Mouse (Mus musculus): ENCODE measurements around the gene Pard3. TPM values are rescaled to one million over a fixed set of nuclear protein-coding genes. Genes with fewer than 3 reads are reported as not detected.

Pard3 gene
- polyA plus RNA-seq, 1 experiment from 2014 or later: 37.8 TPM

DNA sequence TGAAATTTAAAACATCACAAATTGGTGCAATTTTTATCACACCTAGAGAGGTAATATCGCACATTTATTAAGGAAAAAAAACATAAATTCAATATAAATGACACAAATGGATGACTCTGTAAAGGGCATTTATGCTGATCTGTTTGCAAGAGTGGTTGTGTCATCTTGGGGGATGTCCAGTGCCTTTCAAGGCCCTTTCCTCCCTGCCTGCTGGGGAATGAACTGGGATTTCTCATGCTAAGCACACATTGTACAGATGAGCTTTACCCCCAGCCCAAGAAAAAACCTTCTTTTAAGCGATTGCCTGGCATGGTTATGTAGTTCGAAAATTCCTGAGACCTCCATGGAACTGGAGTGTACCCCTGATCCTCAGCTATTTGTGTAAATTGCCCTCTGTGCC lies 280.7 kb downstream of the Pard3 start:
- Histone ChIP-seq H3K27me3 (no peaks in the 10 kb centered on the region), H3K9me3 (no peaks in the 10 kb centered on the region), H3K27ac (no peak overlapping the region), H3K36me3 (replicated peaks) (no peaks in the 10 kb centered on the region), H3K9ac (no peak overlapping the region), H3K4me2 (no peak overlapping the region), H3K4me3 (replicated peaks) (no peak overlapping the region), H3K4me1 (no peaks in the 10 kb centered on the region)
- no peak for ATAC-seq (ENCODE audit: low FRiP score)
- WGBS: 82% methylated on average over 3 of the region's 3 CpGs

DNA sequence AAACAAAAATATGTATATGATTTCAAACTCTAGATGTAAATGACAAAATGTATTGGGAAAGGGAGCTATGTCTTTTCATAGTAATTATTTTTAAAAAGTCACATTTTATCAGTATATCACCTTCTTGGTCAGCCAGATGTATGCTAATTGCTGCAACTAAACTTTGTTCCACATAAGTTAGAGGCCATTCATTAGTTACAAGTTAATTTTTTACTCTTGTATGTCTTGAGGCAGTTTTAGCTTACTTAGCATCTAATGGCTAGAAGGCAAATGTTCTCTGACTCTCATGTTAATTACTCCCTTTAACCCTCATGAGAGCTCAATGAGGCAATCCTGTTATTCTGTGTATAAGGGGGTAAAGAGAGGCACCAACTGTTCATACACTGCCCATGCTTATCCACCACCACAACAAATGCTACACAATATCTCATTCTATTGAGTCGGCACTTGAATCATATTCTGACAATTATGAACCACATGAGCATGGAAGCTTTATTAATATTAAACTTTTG lies 282.3 kb downstream of the Pard3 start:
- no peak overlapping the region for H3K4me3 ChIP-seq (replicated peaks)
- H3K27me3 ChIP-seq: no peaks in the 10 kb centered on the region
- no peaks in the 10 kb centered on the region for H3K36me3 ChIP-seq (replicated peaks)
- no peaks in the 10 kb centered on the region for H3K9me3 ChIP-seq
- H3K9ac ChIP-seq: no peak overlapping the region
- ATAC-seq (ENCODE audit: low FRiP score): no peak
- H3K4me2 ChIP-seq: no peak overlapping the region
- 88% methylated on average over 1 of the region's 1 CpGs for WGBS
- H3K4me1 ChIP-seq: no peaks in the 10 kb centered on the region
- H3K27ac ChIP-seq: no peak overlapping the region

DNA sequence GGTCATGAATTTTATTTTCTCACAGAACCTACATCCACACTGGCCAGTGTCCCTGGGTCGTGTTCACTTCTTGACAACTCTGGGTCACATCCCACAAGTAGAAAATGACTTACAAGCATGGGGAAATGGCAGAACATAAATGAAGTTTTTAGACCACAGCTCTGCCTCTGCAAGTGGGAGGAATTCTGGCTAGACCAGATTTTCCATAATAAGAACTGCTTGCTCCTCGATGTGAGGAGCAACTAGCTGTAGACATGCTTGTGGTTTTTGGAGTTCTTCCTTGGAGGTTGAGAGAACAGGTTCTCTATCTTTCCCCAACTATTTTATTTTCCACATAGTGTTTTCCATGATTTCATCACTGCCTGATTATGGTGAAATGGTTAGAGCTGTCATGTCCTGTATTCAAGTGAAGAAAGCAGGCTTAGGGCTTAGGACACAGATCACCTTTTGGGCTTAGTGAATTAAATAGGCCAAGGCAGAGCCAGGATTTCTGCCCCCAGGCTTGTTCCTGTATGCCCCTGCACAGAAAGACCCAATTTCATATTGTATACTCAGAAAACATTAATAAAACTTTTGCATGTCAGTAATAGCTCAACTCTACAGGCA lies 284.3 kb downstream of the Pard3 start:
- Histone ChIP-seq H3K4me1 (no peaks in the 10 kb centered on the region), H3K36me3 (replicated peaks) (no peaks in the 10 kb centered on the region), H3K27ac (no peak overlapping the region), H3K9ac (no peak overlapping the region), H3K27me3 (no peaks in the 10 kb centered on the region), H3K9me3 (no peaks in the 10 kb centered on the region), H3K4me3 (replicated peaks) (no peak overlapping the region), H3K4me2 (no peak overlapping the region)
- 92% methylated on average over 2 of the region's 2 CpGs for WGBS
- ATAC-seq (ENCODE audit: low FRiP score): no peak

DNA sequence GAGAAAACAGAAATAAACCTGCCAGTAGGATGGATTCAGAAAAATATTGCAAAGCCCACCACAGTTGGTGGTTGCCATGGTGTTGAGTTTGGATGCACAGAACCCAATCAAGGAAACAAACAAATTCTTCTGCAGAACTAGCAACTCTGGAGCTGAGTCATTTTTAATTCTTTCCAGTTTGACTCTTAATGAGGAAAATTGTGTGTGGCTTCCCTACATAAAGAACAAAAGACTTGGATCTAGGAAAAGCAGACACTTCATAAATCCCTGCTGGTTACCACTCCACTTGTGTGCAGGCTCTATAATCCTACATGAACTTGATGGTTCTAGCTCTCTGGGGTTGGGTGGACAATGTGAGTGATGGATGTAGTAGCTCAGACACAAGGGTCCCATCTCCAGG lies 298.1 kb downstream of the Pard3 start:
- no peak for ATAC-seq (ENCODE audit: low FRiP score)
- H3K4me3 ChIP-seq (replicated peaks): no peak overlapping the region
- H3K4me1 ChIP-seq: no peaks in the 10 kb centered on the region
- H3K4me2 ChIP-seq: no peak overlapping the region
- no peaks in the 10 kb centered on the region for H3K36me3 ChIP-seq (replicated peaks)
- H3K9ac ChIP-seq: no peak overlapping the region
- H3K27me3 ChIP-seq: no peaks in the 10 kb centered on the region
- no peak overlapping the region for H3K27ac ChIP-seq
- H3K9me3 ChIP-seq: no peaks in the 10 kb centered on the region

DNA sequence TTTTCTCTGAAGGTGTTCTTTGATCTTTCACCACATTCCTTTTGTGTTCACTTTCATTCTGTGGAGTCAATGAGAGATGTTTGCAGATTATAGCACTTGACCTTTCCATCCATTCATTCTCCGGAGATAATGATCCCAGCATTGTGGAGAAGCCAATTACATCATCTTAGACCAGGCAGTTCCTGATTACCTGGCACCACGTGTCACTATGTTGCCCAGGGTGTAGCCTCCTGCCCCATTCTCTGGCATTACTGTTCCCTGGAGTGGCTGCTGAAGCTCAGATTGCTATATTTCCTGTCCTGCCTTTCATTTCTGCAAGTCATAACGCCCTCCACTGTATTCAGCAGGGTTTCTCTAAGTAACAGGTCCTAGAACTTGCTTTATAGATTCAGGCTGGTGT lies 304.7 kb downstream of the Pard3 start:
- no peak overlapping the region for H3K4me2 ChIP-seq
- H3K9me3 ChIP-seq: no peaks in the 10 kb centered on the region
- no peak overlapping the region for H3K27ac ChIP-seq
- ATAC-seq (ENCODE audit: low FRiP score): no peak
- H3K4me1 ChIP-seq: no peaks in the 10 kb centered on the region
- no peak overlapping the region for H3K4me3 ChIP-seq (replicated peaks)
- no peak overlapping the region for H3K9ac ChIP-seq
- WGBS: 47% methylated on average over 3 of the region's 3 CpGs
- H3K36me3 ChIP-seq (replicated peaks): peaks cover 8% of the 10 kb centered on the region
- no peaks in the 10 kb centered on the region for H3K27me3 ChIP-seq

DNA sequence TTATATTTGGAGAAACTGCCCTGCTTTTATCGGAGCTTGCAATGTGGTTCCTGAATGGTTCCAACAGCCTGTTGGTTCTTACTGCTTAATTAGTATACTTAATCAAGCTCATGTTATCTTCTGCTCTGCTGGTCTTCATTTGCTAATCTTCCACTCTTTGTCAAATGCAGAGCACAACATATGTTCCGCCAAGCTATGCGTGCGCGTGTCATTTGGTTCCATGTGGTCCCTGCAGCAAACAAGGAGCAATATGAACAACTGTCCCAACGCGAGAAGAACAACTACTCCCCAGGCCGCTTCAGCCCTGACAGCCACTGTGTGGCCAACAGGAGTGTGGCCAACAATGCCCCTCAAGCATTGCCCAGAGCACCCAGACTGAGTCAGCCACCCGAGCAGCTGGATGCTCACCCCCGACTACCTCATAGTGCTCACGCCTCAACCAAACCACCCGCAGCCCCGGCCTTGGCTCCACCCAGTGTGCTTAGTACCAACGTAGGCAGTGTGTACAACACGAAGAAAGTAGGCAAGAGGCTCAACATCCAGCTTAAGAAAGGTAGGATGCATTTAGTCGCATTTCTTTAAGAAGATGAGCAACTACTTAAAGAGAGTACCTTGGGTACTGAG lies 307.7 kb downstream of the Pard3 start:
- WGBS: 92% methylated on average over 16 of the region's 16 CpGs
- ATAC-seq (ENCODE audit: low FRiP score): no peak
- Histone ChIP-seq H3K27ac (no peak overlapping the region), H3K36me3 (replicated peaks) (peaks cover 8% of the 10 kb centered on the region), H3K9me3 (no peaks in the 10 kb centered on the region), H3K4me2 (no peak overlapping the region), H3K27me3 (no peaks in the 10 kb centered on the region), H3K9ac (no peak overlapping the region), H3K4me3 (replicated peaks) (no peak overlapping the region), H3K4me1 (no peaks in the 10 kb centered on the region)

DNA sequence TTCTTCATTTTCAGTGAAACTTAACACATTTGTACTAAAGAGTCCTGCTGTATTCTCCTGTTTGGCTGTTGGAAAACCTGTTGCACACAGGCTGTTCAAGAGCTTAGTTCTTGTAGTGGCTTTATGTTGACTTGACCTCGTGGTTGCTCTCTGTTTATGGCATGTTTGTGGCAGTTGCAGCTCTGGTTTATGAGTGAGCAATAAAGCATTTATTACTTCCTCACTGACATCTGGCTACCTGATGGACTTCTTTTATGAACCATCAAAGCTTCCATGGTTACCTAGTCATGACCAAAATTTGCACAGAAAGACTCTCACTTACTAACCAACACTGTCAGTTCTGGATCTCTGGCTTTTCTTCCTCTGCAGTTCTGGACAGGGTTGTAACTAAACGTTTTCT lies 314.1 kb downstream of the Pard3 start:
- Histone ChIP-seq H3K27ac (no peak overlapping the region), H3K9ac (no peak overlapping the region), H3K9me3 (no peaks in the 10 kb centered on the region), H3K27me3 (no peaks in the 10 kb centered on the region), H3K4me1 (peaks cover 7% of the 10 kb centered on the region; the same call in 1 of the 2 replicates), H3K4me3 (replicated peaks) (no peak overlapping the region), H3K4me2 (no peak overlapping the region), H3K36me3 (replicated peaks) (peaks cover 7% of the 10 kb centered on the region; the same call in 1 of the 2 replicates)
- 80% methylated on average over 2 of the region's 2 CpGs for WGBS
- ATAC-seq (ENCODE audit: low FRiP score): no peak

DNA sequence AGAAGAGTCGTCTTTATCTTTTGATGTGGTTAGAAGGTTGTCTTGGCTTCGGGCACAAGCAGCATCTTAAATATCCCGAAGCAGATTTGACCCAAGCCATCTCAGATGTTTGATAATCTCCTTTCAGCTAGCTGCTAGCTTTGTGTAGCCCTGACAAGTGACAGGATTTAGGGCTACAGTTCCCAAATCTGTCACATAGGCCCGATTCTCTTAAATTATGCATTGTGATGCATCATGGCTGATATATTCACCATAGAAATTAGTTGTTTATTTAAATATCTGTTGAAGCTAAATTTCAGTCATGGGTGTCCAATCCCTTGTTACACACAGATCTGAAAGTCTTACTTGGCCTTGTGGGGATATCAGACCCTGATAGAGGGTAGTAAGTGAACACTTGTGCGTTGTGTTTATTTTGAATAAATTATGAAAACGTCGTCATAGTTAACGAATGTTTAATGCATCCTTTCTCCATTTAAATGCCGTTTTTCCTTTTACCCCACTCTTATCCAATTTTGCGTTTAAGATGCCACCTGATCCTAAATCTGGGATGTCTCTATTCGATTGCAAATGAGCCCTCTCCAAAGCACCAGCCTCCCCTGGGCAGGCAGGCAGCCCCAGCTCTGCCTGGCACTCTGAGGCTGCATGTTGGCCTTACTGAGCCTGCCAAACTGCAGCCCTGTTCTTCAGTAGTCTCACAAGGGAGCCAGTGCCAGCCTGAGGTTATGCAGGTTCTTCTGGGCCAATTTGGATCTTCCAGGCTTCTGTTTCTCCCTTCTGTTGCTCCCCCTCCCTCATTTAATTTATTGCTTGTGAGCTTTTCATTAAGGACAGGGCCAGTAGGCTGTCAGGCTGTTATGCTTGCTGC lies 315.5 kb downstream of the Pard3 start:
- Histone ChIP-seq H3K9ac (no peak overlapping the region), H3K4me2 (no peak overlapping the region), H3K27ac (no peak overlapping the region), H3K4me1 (peaks cover 7% of the 10 kb centered on the region; the same call in 1 of the 2 replicates), H3K27me3 (no peaks in the 10 kb centered on the region), H3K4me3 (replicated peaks) (no peak overlapping the region), H3K36me3 (replicated peaks) (peaks cover 17% of the 10 kb centered on the region), H3K9me3 (no peaks in the 10 kb centered on the region)
- WGBS: 63% methylated on average over 11 of the region's 11 CpGs
- ATAC-seq (ENCODE audit: low FRiP score): no peak

DNA sequence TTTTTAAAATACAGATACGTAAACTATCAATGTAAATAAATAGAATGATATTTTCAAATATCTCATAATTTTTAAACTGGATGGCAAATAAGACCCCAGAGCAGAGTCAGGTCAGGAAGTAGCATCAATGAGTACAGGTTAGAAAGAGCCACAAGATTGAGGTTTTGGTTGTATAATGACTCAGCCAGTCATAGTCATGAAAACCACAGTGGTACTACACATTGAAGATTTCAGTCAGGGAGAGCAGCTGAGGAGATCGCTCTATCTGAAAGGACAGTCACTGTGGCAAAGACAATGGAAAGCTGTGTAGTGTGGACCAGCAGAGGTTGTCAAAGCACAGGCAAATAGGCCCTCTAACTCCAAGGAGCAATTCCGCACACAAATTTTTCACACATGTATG lies 317.6 kb downstream of the Pard3 start:
- Histone ChIP-seq H3K27ac (no peak overlapping the region), H3K4me2 (no peak overlapping the region), H3K27me3 (no peaks in the 10 kb centered on the region), H3K9ac (no peak overlapping the region), H3K4me3 (replicated peaks) (no peak overlapping the region), H3K4me1 (peaks cover 7% of the 10 kb centered on the region; the same call in 1 of the 2 replicates), H3K9me3 (no peaks in the 10 kb centered on the region), H3K36me3 (replicated peaks) (peaks cover 17% of the 10 kb centered on the region)
- 93% methylated on average over 3 of the region's 3 CpGs for WGBS
- no peak for ATAC-seq (ENCODE audit: low FRiP score)

DNA sequence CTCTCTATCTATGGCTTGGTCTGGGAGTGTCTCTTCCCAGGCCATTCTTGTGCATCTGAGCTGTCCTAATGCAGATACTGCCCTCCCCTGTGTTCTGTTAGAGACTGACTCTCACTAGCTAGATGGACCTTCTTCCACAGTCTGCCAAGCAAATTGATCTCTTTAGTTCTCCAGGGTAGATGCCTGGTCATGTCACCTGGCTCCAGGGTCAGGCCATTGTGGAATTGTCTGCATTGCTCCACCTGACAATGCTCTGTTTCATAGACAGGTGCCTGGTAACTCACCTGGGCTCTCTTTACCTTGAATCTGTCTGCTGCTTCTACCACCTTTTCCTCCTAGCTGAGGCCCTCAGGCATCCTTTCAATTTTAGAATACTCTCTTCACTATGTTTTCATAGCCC lies 329.0 kb downstream of the Pard3 start:
- Histone ChIP-seq H3K27me3 (no peaks in the 10 kb centered on the region), H3K4me1 (peaks cover 4% of the 10 kb centered on the region), H3K27ac (no peak overlapping the region), H3K36me3 (replicated peaks) (peaks cover 33% of the 10 kb centered on the region), H3K4me2 (no peak overlapping the region), H3K4me3 (replicated peaks) (no peak overlapping the region), H3K9me3 (peaks cover 9% of the 10 kb centered on the region), H3K9ac (no peak overlapping the region)
- ATAC-seq (ENCODE audit: low FRiP score): no peak

DNA sequence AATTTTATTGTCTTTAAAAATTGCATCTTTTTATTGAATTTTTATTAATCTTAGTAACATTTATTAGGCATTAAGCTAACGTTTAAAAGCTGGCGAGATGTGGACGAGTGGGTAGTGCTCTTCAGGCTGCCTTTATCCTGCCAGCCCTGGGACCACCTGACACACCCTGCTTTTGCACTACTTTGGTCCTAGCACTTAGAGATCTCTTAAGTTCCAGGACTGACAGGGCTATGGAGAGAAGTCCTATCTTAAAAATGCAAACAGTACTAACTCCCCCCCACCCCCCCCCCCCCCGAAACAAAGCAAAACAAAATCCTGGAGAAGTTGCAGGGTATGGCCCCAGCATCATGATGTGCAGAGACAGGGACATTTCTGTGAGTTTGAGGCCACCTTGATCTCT lies 331.8 kb downstream of the Pard3 start:
- Histone ChIP-seq H3K36me3 (replicated peaks) (peaks cover 28% of the 10 kb centered on the region), H3K9ac (no peak overlapping the region), H3K27ac (no peak overlapping the region), H3K4me2 (no peak overlapping the region), H3K9me3 (no peaks in the 10 kb centered on the region), H3K27me3 (no peaks in the 10 kb centered on the region), H3K4me3 (replicated peaks) (no peak overlapping the region), H3K4me1 (peaks cover 4% of the 10 kb centered on the region)
- no peak for ATAC-seq (ENCODE audit: low FRiP score)
- WGBS: 65% methylated on average over 4 of the region's 4 CpGs

DNA sequence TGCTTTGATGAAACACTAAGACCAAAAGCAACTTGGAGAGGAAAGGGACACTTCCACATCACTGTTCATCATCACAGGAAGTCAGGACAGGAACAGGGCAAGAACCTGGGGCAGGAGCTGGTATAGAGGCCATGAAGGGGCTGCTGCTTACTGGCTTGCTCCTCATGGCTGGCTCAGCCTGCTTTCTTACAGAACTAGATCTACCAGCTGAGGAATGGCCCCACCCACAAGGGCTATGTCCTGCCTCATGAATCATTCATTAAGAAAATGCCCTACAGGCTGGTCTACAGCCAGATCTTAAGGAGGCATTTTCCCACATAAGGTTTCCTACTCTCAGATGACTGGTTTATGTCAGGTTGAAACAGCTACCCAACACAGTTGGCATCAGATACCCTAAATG lies 342.1 kb downstream of the Pard3 start:
- no peaks in the 10 kb centered on the region for H3K9me3 ChIP-seq
- no peak overlapping the region for H3K4me3 ChIP-seq (replicated peaks)
- no peaks in the 10 kb centered on the region for H3K27me3 ChIP-seq
- ATAC-seq (ENCODE audit: low FRiP score): no peak
- H3K4me2 ChIP-seq: no peak overlapping the region
- H3K27ac ChIP-seq: no peak overlapping the region
- H3K36me3 ChIP-seq (replicated peaks): no peaks in the 10 kb centered on the region
- no peak overlapping the region for H3K9ac ChIP-seq
- H3K4me1 ChIP-seq: peaks cover 7% of the 10 kb centered on the region
